Mouse (Mus musculus) brain, embryonic 14.5 days (tissue): ENCODE results near the gene Hist2h4.

ENCODE experiments used
- CTCF ChIP-seq: fragments of 200-500 bp; IDR thresholded peaks from 2 replicates; pipeline ENCODE4 v1.5.1; 2012; ENCODE audit warnings: inconsistent platforms, mild to moderate bottlenecking, moderate library complexity, borderline replicate concordance; ENCODE audit not compliant: insufficient read depth, insufficient read length; ENCODE audit errors: extremely low read depth
- POLR2A ChIP-seq: fragments of 200-500 bp; IDR thresholded peaks from 2 replicates; pipeline ENCODE4 v1.6.1; 2012; ENCODE audit warnings: mild to moderate bottlenecking, inconsistent platforms, borderline replicate concordance; ENCODE audit not compliant: poor library complexity, insufficient read depth, insufficient read length, severe bottlenecking; ENCODE audit errors: extremely low read depth

DNA sequence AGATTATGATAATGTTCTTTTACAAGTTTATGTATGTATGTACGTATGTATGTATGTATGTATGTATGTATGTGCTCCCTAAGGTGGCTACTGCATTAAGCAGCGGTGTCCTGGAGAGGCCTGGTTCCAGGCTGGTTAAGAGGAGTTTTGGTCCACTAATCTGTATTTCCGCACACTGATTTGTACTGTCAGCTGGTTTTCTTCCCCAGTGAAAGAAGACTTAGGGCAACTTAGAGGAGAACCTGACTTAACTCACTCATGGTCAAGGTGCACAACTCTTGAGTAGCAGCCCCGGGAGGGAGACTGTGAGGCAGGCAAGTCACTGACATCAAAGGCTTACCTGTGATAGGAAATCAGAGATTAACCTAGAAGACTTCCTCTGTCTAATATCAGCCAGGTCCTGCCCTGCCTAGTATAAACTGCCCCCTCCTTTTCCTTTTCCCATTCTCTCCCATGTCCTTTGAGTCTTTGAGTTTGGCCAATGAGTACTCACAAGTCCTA is 26.2 kb downstream of the Hist2h4 start:
- no peak for TF ChIP-seq CTCF
- no peak for TF ChIP-seq POLR2A
